Mouse (Mus musculus): ENCODE data around the gene Qrfp.

GRCm38 (mm10) chr2:31788227-31788626 lies 22.2 kb downstream of the Qrfp start:
- TF ChIP-seq CTCF (IDR thresholded peaks at IDR 0.05; ENCODE audit: borderline replicate concordance, extremely low read depth, insufficient read depth, insufficient read length) (peak; percentile 22; the same call in 1 of the 2 replicates), POLR2A (IDR thresholded peaks at IDR 0.05; ENCODE audit: borderline replicate concordance, extremely low read depth, insufficient read depth, insufficient read length, poor library complexity, severe bottlenecking) (no peak)
